Mouse (Mus musculus) ovary, postnatal 36 days (tissue): ENCODE measurements around the gene Cdk7.

Experiments
- DNase-seq: peaks from one replicate; pipeline ENCODE4 v3.0.0; 2022; ENCODE audit warnings: low spot score, mixed read lengths

Cdk7 gene

DNA sequence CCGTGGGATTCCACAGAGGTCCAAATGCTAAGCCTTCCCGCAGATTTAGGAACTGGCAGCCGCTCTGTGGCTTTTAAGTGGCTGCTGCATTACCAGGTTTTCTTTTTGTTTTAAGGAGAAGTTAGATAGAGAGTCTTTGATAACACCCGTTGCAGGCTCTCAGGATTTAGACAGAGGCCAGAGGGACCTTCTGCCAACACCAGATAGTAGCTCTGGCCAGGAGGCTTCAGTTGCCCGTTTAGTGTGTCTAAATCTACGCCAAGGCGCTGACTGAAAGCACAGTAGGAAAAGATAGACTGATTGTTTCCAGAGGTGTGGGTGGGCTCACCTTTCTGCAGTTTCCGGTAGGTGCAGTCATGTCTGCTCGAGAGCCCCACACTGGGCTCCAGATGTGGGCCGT lies 5.5 kb downstream of the Cdk7 start:
- DNase-seq: no peak

GRCm38 (mm10) chr13:100724051-100724754 lies 6.5 kb downstream of the Cdk7 start:
- DNase-seq: peak; percentile 25

GRCm38 (mm10) chr13:100721656-100722055 lies 9.1 kb downstream of the Cdk7 start:
- DNase-seq: no peak

DNA sequence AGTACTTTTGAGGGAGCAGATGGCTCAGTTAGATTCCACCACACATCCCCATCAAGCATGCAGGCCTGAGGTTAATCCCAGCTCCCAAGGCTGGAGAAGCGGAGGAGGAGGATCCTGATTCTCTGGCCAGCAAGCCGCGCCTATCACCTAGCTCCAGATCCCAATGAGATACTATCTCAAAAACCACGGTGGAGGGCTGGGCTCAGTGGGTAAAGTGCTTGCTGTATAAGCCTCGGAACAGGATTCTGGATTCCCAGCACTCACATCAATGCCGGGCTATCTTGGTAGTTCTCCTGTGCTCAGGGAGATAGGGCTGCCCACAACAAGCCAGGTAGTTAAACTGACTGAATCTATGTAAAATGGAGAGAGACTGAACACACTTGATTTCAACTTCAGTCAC lies 15.3 kb downstream of the Cdk7 start:
- DNase-seq: no peak

GRCm38 (mm10) chr13:100706206-100706605 lies 24.5 kb downstream of the Cdk7 start:
- DNase-seq: no peak

GRCm38 (mm10) chr13:100703468-100703867 lies 27.3 kb downstream of the Cdk7 start:
- no peak for DNase-seq

DNA sequence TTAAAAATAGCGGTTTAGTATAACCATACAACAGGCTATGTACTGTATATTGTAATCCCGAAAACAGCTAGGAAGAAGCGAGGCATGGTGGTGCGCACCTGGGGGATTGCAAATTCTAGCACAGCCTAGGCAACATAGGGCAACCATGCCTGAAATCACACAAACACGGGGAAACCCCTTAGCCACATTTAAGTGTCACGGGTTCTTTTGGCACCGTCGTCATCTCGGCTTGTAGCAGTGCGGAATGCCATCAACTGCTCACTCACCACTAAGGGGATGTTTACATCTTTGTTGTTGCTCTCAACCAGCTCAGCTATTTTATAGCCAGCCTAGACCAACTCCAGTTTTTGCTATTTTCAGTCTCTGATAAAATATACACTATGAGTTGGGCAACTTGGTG lies 31.9 kb downstream of the Cdk7 start:
- no peak for DNase-seq

DNA sequence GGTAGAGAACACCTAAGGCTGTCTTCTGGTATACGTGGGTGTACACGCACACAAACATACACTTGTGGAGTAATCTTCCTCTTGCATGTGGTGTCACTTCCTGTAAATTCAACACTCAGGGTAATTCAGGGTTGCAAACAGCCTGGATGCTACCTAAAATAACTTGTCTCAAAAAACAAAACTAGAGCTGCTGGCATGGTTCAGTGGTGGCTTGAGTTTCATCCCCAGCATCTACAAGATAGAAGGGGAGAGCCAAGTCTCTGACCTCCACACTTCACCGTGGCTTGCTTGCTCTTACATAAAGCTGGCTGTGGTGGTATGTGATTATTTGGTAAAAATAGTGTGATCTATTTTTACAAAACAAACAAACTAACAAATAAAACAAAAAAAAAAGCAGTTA lies 33.2 kb downstream of the Cdk7 start:
- DNase-seq: no peak

DNA sequence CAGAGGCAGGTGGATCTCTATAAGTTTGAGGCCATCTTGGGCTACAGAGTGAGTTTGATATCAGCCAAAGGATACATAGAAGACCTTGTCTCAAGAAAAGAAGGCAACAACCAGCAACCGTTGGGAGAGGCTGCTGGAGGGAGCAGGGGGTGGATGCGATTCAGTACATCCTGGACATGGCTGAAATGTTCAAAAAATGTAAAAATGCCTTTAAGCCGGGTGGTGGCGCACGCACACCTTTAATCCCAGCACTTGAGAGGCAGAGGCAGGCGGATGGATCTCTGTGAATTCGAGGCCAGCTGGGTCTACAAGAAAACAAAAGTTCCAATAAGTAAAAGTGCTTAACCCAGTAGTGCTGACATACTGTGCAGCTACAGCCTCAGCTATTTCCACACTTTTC lies 43.2 kb downstream of the Cdk7 start:
- no peak for DNase-seq

DNA sequence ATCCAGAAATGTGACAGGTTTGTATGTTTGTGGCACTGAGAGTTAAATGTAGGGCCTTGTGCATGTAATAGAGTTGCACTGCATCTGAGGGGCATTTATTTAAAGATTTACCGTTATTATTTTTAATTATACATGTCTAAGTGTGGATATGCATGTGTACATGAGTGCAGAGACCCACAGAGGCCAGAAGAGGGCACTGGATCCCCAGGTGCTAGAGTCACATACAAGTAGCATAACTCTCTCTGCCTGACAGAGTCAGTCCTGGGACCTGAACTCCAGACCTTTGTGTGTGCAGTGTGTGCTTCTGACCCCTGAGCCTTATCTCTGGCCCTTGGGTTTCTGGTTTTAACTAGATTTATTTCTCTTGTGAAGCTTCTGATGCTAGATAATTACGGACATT lies 46.4 kb downstream of the Cdk7 start:
- DNase-seq: no peak

GRCm38 (mm10) chr13:100682837-100683236 lies 47.9 kb downstream of the Cdk7 start:
- DNase-seq: no peak

GRCm38 (mm10) chr13:100681615-100682014 lies 49.1 kb downstream of the Cdk7 start:
- no peak for DNase-seq

- DNase-seq: no peak
These were observed 54.7 kb downstream of the Cdk7 start for GRCm38 (mm10) chr13:100675936-100676635.

DNA sequence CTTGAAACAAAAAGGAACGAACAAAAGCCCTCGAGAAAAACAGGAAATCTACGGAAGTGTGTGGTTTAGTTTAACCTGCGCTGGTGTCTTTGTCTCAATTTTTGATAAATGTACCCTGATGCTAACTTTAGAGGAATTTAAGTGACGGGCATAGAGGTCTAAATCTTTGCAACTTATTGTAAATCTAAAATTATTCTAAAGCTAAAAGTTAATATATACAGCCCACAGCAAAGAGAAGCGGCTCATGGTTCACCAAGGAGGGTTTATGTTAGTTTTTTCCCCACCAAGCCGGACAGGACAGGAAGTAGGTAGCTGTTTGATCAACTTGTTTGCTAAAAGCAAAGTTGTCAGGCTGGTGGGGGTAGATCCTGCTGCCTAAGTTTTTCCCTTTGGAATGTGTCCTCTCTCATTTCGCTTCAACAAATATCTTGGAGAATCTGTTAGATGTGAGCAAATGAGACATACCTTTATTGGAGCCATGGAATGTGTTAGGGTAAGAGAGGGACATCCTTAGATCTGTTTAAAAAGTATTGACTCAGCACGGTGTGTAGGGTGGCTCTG lies 60.5 kb downstream of the Cdk7 start:
- no peak for DNase-seq

- peak; percentile 39 for DNase-seq
These were observed 61.3 kb downstream of the Cdk7 start, which contains the start of gene Ccdc125 for GRCm38 (mm10) chr13:100669291-100670022. Gene Ccdc125, plus strand, starts transcription at chr13:100669717.

GRCm38 (mm10) chr13:100659864-100660456 lies 70.8 kb downstream of the Cdk7 start:
- peak; percentile 19 for DNase-seq

DNA sequence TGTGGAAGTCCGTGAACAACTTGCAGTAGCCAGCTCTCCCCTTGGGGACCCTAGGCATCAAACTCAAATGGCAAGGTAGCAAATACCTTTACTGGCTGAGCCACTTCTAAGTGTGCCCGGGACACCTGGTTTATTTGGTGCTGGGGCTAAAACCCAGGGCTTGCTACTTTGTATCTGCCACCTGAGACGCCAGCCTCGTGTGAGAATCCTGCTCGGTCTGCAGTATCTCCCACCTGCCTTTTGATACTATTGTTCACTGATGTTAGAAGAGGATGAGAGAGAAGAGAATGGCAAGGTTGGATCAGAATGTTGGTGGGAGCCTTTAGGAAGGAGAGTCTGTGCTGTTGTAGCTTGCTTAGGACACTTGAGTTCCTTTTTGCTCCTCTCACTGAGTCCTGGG lies 72.6 kb downstream of the Cdk7 start:
- DNase-seq: no peak
